Mouse (Mus musculus): ENCODE data around the gene 9130213A22Rik. TPM values are rescaled to one million over a fixed set of nuclear protein-coding genes. Genes with fewer than 3 reads are reported as not detected.

Gene 9130213A22Rik
- total RNA-seq, 1 experiment from 2014 or later, result 0.23 TPM

DNA sequence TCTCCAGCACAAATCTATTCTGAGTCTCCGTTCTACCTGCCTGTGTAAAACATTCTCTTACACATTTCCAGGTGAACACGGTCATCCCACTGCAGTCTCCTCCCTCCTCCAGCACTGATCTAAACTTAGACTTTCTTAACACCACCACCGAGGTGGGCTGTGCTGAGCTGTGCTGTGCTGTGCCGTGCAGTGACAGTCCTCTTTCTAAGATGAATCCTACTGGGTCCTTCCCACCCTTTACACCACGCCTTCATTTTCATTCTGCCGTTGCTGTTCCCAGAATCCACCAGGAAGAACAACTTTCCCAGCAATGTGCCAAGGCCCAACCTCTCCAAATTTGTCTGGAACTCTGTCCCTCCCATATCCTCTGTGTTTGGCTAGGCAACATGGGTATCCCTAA is 36.0 kb downstream of the 9130213A22Rik start:
- ATAC-seq (ENCODE audit: extremely low read depth, insufficient number of reproducible peaks, low FRiP score, poor library complexity, severe bottlenecking), result no peak

DNA sequence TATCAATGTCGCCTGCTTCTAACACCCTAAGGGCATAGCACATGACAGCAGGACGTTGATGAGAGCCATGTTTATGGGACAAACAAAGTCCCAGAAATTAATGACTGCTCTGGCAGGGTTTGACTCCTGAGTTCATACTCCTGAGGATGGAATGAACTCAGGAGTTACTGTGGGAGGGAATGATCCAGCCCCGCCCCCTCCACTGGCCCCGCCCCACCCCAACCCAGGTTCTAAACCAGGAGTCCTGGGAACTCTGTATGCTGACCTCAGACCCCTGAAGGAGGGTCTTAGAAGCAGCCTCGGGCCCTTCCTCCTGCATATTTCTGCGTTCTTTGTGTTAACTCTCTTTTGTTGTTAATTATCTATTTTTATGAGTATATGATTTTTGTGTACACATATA is 36.8 kb downstream of the 9130213A22Rik start:
- ATAC-seq (ENCODE audit: extremely low read depth, insufficient number of reproducible peaks, low FRiP score, poor library complexity, severe bottlenecking), result no peak

DNA sequence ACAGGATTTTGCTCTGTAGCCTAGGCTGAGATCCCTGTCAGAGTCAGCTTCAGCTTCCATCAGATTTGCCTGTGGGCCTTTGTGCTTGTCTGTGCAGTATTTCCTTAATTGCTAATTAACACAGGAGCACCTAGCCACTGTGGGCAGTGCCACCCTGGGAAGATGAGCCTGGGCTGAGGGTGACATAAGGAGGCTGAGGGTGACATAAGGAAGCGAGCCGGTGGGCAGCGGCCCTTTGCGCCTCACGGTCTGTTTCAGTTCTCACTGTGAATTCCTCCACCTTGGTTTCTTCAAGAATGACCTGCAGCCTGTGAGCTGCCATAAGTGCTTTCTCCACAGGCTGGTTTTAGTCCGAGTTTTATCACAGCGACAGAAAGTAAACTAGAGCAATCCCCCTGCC is 40.8 kb downstream of the 9130213A22Rik start:
- ATAC-seq (ENCODE audit: extremely low read depth, insufficient number of reproducible peaks, low FRiP score, poor library complexity, severe bottlenecking), result no peak

DNA sequence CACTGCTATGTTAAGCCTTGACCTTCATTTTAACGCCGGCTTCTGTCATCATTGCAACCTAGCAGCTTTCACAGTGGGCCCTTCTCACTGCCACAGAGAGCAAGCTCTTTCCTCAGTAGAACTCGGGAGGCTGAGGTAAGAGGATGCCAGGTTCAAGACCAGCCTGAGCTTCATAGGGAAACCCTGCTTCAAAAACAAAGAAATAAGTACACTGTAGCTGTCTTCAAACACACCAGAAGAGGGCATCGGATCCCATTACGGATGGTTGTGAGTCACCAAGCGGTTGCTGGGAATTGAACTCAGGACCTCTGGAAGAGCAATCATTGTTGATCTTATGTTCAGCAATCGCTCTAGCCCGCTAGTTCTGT is 41.5 kb downstream of the 9130213A22Rik start:
- ATAC-seq (ENCODE audit: extremely low read depth, insufficient number of reproducible peaks, low FRiP score, poor library complexity, severe bottlenecking), result no peak

DNA sequence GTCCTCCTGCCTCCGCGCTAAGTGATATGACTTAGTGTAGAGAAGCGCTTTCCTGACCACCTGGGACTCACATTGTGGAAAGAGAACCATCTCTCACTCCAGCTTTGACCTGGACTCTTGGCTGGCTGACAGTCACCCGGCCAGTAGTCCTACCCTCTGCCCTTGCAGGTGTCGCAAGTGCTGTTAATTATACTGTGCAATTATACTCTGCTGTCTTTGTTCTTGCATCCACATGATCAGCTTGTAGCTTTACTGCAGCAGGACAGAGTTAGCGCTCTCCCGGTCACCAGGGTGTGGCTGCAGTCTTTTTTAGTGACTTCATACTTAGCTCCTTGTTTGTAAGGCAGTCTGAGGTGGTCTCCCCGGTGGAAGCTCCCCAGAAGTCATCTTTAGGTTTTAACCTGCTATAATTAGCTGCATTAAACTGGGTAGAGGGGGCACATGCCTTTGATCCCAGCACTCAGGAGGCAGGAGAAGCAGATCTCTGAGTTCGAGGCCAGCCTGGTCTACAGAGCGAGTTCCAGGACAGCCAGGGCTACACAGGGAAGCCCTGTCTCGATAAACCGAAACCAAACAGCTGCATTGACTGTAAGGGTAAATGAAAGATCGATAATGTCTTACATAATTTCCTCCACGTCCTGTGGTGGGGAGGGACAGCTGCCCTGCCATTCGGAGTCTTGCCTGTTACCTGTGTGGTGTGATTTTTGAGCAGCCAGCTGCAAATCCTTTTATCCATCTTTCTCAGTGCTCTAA is 42.1 kb downstream of the 9130213A22Rik start:
- no peak for ATAC-seq (ENCODE audit: extremely low read depth, insufficient number of reproducible peaks, low FRiP score, poor library complexity, severe bottlenecking)

DNA sequence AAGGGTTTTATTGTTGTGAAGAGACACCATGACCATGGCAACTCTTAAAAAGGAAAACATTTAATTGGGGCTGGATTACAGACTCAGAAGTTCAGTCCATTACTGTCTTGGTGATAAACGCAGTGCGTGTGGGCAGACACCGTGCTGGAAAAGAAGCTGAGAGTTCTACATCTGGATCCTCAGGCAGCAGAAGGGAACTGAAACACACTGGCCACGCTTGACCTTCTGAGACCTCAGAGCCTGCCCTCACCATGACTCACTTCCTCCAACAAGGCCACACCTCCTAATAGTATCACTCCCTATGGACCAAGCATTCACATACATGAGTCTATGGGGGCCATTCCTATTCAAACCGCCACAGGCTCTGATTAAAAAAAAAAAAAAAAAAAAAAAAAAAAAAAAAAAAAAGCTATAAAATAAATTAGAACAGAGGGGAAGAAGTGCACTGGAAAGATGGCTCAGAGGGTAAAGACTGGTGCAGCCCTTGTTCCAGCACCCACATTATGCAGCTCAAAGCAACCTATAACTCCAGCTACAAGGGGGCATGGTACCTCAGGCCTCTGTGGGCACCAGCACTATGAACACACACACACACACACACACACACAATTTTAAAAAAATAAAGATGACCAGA is 43.5 kb downstream of the 9130213A22Rik start:
- peak; percentile 75; the same call in 1 of the 2 replicates for ATAC-seq (ENCODE audit: extremely low read depth, insufficient number of reproducible peaks, low FRiP score, poor library complexity, severe bottlenecking)

DNA sequence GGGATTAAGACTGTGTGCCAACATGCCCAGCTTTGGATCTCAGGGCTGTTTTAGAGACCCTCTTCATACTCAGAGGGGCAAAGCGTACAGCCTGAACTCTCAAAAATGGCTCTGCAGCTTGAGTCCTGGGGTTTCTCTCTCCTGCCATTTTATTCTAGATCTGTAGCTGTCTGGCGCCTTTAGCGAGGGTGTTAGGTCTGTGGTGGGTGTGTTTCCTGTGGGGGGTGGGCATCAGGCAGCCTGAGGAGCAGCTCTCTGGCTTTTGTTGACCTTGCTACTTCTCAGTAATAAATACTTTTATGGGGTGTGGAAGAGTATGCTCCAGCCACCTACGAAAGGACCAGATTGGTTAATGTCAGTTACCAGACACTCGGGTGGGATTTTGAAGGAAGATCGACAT is 44.3 kb downstream of the 9130213A22Rik start:
- ATAC-seq (ENCODE audit: extremely low read depth, insufficient number of reproducible peaks, low FRiP score, poor library complexity, severe bottlenecking), result no peak

DNA sequence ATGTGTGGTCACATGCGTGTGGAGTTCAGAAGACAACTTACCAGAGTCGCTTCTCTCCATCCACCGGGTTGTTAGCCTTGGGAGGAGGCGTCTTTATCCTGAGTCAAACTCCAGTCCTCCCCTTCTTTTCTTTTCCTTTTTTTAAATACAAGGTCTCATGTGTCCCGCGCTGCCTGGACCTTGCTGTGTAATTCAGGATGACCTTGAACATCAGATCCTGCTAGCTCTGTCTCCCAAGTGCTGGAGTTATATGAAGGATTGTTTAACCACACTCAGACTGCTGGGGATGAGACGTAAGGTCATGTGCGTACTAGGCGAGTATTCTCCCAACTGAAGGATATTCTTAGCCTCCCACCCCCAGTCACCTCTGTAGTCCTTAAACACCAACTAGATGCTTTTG is 45.1 kb downstream of the 9130213A22Rik start:
- no peak for ATAC-seq (ENCODE audit: extremely low read depth, insufficient number of reproducible peaks, low FRiP score, poor library complexity, severe bottlenecking)

DNA sequence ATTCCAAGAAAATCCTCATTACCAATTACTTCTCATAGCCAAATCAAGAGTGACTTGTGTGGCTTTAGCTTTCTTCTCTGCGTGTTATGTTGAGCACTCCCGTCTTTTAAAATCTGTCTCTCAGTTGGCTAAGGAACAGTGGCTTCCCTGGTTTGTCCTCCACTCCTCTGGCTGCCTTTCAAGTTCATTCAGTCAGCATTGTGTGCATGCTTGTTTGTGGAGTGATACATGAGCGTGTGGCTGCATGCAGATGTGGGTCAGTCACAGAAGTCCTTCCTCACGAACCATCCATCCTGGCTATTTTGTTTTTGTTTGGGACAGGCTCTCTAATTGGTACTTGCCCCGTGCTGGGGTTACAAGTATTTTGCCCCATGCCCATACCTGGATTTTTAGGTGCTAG is 45.8 kb downstream of the 9130213A22Rik start:
- no peak for ATAC-seq (ENCODE audit: extremely low read depth, insufficient number of reproducible peaks, low FRiP score, poor library complexity, severe bottlenecking)

DNA sequence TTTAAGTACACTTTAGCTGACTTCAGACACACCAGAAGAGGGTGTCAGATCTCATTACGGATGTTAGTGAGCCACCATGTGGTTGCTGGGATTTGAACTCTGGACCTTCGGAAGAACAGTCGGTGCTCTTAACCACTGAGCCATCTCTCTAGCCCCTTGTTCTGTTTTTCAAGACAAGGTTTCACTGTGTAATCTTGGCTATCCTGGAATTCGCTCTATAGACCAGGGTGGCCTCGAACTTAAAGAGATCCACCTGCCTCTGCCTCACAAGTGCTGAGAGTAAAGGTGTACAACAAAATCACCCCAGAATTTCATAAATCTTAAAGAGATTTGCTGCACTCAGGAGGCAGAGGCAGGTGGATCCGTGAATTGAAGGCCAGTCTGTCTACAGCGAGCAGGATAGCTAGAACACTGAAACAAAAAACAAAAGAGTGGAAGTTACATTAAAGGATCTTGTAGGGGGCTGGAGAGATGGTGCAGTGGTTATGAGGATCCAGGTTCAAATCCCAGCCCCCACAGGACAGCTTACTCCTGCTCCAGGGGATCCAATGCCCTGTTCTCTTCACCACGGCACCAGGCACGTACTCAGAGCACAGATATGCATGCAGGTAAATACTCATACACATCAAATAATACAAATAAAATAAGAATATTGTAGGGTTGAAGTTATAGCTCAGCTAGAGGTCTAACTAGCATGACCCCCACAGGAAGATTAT is 46.5 kb downstream of the 9130213A22Rik start:
- no peak for ATAC-seq (ENCODE audit: extremely low read depth, insufficient number of reproducible peaks, low FRiP score, poor library complexity, severe bottlenecking)

DNA sequence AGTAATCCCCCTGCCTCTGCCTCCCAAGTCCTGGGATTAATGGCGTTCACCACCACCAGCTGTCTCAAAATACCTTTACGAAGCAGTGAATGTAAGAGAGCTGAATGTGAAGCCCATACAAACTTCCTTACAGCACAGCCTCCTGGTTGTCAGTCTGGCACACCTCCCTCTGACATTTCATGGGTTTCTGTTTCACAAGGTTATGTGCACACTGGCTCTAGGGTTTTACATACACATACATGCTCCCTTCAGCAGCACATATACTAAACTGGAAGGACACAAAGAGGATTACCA is 47.7 kb downstream of the 9130213A22Rik start:
- ATAC-seq (ENCODE audit: extremely low read depth, insufficient number of reproducible peaks, low FRiP score, poor library complexity, severe bottlenecking), result no peak

DNA sequence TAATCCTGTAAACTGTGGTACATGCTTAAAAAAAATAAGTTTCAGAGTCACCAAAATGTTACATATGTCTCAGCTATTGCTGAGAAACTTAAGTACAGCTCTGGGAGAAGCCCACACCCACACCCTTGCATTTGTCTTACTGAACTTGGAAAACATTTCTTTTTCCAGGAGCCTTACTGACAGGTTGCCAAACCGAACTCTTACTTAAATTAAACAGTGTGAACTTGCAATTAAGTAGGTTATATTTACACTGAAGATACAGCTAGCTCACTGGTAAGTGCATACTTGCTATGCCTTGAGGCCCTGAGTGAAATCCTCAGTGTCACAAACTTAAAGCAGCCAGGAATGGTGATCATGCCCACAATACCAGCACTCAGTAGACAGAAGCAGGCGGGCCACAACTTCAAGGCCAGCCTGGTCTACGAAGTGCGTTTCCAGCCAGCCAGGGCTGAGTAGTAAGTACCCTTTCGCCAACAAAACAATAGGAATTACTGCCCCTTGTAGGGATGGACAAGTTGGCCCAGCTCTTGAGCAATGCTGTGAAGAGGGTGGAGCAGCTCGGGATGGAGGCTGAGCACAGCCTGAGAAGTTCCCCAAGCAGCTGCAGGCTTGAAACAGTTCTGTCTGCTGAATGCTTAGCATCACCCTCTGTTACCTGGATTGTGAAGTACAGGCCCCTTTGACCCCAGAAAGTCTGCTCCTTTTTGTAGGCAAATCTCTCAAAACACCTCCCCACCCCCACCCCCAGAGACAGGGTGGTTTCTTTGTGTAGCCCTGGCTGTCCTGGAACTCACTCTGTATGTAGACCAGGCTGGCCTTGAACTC is 48.2 kb downstream of the 9130213A22Rik start:
- no peak for ATAC-seq (ENCODE audit: extremely low read depth, insufficient number of reproducible peaks, low FRiP score, poor library complexity, severe bottlenecking)

DNA sequence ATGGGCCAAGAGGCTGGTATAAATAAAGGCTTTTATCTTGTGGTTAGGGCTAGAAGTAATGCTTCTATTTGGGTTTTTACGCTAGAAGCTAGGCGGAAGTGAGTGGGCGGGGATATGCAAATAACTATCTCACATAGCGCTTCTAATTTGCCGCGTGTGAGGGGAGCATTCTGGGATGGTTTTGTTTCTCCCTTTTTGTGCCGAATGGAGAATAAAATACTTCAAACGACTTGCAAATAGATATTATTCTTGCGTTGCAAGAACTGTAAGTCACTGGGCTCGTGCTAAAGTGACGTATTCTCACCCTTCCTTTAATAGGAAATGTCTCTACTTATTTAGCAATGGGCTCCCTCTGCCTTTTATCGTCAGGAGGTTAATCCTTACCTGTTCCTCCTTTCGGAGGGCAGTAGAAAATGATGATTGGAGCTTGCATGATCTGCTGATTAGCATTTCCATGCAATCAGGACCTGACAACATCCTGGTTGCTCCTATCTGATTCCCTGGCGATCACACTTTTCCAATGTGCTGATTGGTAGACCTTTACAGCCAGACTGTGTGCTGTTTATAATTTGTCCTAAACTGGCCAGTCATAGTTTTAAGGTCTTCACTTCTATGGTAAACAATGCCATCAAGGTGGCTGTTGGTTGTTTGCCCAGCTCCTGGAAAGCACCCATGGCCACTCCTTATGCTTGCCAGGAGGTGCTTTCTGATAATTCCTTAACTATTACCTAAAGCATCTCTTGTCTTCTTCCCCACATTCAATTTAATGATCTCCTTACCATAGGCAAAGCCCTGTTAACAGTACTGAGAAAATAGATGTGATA is 49.1 kb downstream of the 9130213A22Rik start:
- ATAC-seq (ENCODE audit: extremely low read depth, insufficient number of reproducible peaks, low FRiP score, poor library complexity, severe bottlenecking), result peak; percentile 65

DNA sequence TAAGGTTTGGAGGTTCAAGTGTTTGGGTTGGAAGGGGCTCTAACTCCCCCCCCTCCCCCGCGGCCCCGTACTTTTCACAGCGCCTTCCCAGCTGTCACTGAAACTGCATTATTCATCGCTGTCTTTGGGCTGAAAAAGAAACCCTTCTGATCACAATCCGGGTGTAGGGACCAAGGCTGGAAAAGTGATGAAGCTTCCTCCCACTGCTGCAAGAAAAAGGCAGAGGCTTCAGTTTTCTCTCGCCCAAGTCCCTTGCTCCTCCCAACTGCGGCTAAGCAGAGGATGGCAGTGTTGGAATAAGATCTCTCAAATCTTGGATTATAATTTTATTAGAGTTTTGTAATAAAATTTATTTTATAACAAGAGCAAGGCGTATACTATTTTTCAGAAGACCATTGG is 49.7 kb downstream of the 9130213A22Rik start:
- no peak for ATAC-seq (ENCODE audit: extremely low read depth, insufficient number of reproducible peaks, low FRiP score, poor library complexity, severe bottlenecking)

DNA sequence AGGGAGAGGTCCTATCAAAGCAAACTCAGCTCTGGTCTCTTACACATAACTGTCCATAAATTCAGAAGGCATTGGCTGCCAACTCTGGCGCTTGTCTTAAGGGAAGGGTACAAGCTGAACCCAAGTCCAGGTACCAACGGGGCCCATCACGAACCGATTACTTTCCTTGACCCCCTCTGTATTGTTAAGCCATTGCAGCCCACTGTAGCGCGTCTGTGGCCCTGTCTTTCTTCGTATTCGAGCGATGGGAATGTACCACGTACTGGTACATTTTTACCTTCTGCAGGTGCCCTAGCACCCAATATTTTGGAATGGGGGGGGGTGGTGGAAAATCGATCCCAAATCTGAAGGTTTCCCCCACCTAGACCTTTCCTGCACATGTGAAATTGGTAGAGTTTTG is 50.2 kb downstream of the 9130213A22Rik start:
- no peak for ATAC-seq (ENCODE audit: extremely low read depth, insufficient number of reproducible peaks, low FRiP score, poor library complexity, severe bottlenecking)

DNA sequence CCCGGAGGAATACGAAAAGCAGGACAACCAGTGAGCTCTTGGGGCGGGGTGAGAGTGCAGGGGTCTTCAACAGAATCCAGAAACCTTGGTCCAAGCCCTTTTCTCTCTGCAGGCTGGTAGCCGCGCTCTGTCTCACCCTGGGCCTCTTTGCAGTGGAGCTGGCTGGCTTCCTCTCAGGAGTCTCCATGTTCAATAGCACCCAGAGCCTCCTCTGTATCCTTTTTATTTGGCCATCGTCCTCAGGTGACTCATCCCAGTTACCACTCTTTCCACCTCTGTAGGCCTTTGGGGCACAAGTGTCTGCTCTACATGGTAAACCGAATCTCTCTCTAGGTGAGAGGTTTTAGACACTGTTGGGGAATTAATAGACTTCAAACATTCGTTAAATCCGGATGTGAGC is 51.1 kb downstream of the 9130213A22Rik start:
- no peak for ATAC-seq (ENCODE audit: extremely low read depth, insufficient number of reproducible peaks, low FRiP score, poor library complexity, severe bottlenecking)

DNA sequence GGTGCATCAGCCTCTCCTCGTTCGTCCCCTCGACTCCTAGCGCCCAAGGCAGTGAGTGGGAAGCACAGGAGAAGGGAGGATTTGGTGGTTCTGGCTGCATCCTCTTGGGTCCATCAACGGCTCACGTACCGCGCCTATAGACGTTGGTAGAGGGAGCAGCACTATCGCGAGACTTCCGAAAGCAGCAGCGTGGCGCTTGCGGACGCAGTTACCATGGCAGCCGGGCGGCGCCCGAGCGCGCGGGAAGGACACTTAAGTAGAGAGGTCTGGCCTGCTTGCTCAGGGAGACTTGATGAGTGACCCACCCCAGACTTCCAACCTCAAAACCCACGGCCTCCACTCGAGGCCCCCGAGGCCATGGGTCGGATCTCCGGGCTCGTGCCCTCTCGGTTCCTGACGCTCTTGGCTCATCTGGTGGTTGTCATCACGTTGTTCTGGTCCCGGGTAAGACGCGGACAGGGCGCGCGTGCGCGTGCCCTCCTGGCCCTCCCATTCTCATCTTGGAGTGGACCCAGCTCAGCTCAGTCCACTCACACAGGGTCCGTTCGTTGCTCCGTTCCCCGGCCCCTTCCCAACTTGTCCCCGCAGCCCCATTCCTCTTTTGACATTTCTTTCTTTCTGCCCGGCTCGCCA is 51.7 kb downstream of the 9130213A22Rik start, which contains the start of gene Tmem107:
Gene Tmem107 (plus strand): TSS at position 217 of the 633 bp plus-strand sequence.
- peak; percentile 70 for ATAC-seq (ENCODE audit: extremely low read depth, insufficient number of reproducible peaks, low FRiP score, poor library complexity, severe bottlenecking)

DNA sequence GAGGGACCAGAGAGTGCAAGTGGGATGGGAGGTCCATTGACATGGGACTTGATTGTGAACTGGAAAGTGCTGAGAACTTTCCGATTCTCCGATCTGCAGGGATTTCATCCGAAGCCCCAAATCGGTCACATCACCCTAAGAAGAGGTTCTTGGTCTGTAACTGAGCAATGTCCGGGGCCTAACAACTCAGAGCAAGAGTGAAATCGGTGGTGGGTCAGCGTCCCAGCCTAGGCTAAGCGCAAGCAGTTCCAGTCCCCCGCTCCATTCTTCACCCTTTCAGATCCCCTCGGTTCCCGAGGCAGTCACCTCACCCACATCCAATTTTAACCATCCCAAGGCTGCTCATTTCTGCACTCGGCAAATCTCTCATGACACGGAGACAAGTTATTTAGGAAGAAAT is 52.3 kb downstream of the 9130213A22Rik start:
- no peak for ATAC-seq (ENCODE audit: extremely low read depth, insufficient number of reproducible peaks, low FRiP score, poor library complexity, severe bottlenecking)
